Mouse (Mus musculus): ENCODE data around the gene Macrod1. TPM values are rescaled to one million over a fixed set of nuclear protein-coding genes. Genes with fewer than 3 reads are reported as not detected.
A peak's percentile ranks its signal among the peaks of the same experiment; 100 is the strongest.
"Not testable (repeated sequence)": the region's sequence is repeated elsewhere in the genome, so short reads cannot be mapped to it uniquely, and the experiment has no call there.

Gene Macrod1
- polyA plus RNA-seq, 1 experiment, result 29.9 TPM

DNA sequence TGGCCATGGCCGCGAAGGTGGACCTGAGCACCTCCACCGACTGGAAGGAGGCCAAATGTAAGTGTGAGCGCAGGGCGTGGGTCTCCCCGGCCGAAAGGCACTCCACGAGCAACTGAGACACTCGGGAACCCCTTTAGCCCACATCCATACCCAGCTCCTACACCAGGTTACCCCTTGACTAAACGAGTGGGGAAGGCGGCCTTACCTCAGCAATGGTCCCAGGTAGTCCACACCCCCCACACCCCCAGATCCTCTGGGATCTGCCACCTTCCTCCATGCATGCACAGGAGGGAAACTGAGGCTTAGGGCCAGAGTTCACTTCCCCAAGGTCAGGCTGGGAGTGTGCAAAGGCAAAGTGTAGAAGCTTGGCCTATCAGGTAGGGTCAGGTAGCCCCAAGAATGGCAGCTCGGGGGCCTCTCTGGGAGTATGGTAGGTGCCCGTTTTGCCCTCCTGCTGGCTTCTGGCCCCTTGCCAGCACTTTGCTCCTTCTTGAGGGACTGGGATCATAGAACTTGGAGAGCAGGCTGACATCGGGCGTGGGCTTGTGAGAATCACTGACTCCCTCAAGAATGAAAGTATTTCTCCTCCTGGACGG, 614 bp downstream of the Macrod1 start:
- DNase-seq (ENCODE audit: low read depth), result no peak

DNA sequence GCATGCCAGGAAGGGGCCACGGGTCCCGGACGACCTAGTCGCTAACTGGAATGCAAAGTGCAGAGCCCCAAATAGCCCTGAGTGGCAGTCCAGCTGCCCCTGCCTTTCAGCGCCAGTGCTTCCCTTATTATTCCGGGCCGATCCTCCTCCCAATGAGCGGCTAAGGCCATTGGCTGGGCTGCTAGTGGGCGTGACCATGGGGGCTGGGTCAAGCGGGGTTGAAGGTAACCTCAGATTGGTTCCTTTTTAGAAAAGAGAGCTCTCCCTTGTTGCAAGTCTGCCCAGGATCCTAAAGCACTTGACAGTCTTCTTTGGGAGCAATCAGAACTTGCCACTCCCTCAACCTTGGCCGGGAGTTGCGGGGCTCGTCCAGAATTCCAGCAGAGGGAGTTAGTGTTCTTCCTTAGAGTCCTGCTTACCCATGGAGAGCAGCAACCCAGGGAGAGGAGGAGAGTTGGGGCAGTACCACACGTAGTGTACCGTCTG, 1.2 kb downstream of the Macrod1 start:
- peak; percentile 77 for DNase-seq (ENCODE audit: low read depth)

DNA sequence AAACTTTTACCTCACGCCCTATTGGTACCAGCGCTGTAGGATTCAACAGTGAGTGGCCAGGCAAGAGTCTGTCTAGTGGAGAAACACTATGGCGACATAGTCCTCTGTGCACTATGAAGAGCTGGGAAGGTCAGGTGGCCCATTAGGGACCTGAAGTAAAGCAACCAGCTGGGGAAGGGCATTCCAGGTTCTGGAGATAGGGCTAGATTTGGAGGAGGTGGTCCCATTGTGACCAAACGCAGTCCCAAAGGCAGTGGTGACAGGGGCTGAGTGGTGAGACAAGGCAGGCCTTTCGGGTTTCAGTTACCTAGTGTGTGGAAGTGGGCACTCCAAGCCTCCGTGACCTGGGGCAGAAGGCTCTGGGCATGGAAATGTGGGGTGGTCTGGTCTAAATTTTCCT, 1.9 kb downstream of the Macrod1 start:
- DNase-seq (ENCODE audit: low read depth), result no peak

DNA sequence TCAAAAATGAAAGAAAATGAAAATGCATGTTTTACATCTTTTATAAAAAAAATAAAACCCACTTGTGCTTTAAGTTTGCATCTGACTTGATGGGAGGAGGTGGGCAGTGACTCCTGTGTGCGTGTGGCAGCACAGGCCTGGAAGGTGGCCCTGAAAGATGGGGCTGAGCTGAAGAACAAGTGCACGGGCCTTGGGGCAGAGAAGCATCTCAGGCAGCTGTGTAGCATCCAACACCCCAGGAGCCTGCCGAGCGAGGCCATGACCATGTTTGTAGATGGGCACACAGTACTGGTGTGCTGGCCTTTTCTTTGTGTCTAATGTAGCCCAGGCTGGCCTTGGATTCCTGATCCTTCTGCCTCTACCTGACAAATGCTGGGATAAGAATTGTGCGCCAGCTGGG, 5.5 kb downstream of the Macrod1 start:
- DNase-seq (ENCODE audit: low read depth), result no peak

DNA sequence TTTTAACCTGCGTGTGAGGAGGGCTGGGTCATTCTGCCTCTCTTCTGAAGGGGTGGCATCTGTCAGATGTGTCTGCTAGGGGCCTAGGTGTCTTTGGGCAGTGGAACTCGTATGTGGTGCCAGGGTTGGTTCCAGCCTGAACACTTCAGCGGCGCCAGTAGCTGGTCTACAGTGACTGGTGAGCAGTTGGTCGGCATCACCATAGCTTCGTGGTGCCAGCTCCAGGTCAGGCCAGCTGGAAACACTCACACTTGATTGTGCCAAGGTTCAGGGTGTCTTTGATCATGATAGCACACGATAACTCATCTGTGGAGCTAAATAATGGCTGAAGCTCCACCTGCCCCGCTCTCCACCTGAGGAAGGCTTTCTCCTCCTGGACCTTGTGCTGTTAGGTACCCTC, 6.3 kb downstream of the Macrod1 start:
- DNase-seq (ENCODE audit: low read depth), result no peak

DNA sequence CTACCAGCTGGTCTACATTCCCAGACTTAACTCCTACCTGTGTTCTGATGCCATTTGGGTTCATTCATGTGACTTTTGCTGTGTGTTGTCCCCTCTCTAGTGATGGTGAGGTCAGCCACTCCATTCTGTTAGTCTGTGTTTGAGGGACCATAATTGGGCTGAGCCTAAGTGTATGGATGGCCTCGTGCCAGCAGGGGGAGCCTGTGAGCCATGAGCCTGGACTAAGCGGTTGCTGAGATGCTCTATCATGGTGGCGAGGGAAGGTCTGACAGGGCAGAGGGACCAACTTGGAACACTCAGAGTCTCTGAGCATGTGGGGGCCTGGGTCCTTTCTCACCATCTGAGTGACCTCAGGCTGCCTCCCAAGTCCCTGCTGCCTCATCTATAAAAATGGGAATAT, 8.0 kb downstream of the Macrod1 start:
- no peak for DNase-seq (ENCODE audit: low read depth)

DNA sequence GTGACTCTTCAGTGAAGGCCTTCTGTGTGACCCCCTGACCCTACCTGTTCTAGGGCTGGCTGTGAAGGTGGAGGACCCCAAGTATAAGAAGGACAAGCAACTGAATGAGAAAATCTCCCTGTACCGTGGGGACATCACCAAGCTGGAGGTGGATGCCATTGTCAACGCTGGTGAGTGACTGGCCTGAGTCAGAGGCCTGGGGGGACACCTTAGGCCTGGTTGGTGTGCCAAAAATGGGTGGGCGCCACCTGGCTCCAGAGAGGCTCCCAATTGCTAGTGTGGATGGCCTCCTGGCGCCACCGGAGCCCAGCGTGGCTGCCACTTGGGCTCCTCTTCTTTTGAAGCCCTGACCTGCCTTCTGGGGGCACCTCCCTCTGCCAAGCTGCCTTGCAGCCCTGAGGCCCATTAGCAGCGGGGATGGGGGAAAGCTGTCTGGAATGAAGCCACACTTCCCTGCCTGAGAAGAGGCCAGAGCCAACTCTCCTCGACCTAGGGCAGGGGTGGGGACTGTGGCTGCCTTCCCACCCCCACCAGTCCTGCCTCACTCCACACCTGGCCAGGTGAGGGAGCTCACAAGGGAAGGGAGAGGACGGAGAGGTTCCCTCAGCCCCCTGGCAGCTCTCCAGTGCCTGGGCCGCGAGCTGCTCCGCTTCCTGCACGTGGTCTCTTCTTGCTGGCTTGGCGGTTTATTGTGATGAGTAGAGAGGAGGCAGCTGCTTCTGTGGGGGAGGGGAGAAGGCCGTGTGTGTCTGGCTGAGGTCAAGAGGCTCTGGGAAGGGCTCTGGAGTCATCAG, 9.6 kb downstream of the Macrod1 start:
- DNase-seq (ENCODE audit: low read depth), result no peak

DNA sequence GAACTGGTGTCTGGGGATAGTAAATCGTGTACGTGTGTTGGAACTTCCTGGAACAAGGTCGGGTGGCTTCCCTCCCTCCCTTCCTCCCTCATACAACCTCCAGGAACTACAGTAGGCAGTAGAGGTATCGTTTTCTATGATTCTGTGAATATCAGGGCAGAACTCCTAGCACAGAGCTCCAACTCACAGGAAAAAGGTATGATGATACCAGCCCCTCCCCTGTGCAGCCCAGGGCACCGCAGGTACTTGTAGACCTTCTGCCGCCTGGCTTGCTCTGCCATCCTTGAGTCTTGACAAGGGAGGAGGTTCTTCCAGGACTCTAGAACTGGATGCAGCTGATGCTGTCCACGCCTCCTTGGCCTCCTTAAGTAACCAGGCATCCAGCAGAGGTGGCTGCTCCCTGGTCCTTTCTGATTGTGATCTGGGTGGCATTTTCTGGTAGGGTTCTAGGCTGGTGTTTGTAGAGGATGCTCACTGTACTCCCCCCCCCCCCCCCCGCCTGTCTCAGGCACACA, 10.3 kb downstream of the Macrod1 start:
- no peak for DNase-seq (ENCODE audit: low read depth)

DNA sequence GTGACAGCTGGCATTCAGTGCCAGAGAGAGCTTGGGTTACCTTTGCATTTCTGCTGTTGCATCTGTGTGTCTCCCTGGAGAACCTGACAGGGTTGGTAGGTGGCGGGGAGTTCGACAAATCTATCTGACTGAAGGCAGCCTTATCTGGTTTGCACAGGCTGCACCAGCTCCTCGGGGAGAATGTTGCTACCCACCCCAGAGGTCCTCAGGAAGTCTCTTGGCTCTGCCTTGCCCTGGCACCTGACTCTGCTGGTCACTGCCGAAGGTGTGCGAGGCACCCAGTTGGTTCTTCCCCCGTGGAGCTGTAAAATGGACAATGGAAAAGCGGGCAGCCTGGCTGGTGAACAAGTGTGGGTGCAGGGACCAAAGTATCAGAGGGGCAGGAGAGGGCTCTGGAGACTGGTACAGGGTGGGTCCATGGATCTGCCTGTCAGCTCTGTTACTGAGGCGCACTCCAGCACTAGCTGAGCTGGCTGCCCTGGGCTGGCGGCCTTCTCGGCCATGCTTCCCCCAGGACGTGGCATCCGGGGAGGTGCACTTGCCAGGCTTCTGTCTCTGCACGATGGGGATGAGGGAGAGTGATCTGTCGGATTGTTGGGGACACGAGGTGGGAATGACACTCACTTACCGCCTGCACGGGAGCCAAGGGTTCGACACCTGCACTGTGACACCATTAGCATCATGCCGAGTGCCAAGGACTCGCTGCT, 10.9 kb downstream of the Macrod1 start:
- DNase-seq (ENCODE audit: low read depth), result no peak

DNA sequence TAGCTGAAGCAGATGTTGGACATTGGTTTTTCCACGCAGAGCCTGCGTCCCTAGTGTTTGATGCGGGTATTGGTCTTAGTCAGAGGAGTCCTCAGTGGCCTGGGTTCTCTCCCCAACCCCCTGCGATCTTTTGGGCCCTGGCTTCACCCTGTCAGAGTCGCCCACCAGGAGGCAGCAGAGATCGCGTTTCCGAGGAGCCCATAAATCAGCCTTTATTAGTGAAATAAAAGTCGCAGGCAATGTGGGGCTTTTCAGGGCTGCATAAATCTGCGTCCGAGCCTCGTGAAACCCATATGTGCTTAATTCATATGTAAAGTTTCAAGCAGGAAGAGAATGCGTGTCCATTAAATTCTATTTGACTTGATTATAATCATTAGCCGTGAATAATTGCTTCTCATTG, 11.5 kb downstream of the Macrod1 start:
- DNase-seq (ENCODE audit: low read depth), result no peak

DNA sequence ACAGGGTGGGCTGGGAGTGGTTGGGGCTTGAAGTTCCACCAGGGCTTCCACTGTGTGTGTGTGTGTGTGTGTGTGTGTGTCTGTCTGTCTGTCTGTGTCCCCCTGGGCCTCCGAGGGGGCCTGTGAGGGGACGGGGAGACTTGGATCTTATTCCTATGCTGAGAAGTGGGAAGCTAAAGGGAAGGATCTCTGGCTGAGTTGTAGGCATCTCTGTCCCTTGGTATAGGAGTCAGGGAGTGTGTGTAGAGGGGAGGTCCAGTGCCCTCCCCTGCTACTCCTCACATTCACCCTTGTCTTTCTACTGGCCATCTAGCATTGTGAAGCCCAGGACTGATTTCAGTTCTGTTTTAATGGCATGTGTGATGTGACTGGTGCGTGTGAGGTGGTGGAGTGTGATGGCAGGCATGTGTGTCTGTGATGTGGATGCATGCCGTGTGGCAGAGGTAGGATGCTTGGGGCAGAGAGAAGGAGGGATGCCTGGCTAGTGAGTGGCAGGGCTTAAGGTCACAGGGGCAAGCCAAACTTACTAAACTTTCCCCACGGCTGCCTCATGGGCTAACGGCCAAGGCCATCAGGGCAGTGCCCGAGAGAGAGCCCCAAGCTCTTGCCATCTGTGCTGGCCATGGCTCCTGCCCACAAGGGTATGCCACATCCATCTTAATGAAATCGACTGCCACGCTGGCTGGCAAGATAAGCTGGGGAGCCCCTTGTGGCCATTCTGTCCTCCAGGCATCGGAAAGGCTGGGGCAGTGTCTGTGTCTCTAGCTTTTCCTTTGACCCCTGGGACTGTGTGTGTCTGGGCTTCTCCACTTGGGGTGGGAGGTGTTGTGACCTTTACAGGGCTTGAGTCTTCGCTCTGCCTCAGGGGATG, 12.3 kb downstream of the Macrod1 start:
- no peak for DNase-seq (ENCODE audit: low read depth)

DNA sequence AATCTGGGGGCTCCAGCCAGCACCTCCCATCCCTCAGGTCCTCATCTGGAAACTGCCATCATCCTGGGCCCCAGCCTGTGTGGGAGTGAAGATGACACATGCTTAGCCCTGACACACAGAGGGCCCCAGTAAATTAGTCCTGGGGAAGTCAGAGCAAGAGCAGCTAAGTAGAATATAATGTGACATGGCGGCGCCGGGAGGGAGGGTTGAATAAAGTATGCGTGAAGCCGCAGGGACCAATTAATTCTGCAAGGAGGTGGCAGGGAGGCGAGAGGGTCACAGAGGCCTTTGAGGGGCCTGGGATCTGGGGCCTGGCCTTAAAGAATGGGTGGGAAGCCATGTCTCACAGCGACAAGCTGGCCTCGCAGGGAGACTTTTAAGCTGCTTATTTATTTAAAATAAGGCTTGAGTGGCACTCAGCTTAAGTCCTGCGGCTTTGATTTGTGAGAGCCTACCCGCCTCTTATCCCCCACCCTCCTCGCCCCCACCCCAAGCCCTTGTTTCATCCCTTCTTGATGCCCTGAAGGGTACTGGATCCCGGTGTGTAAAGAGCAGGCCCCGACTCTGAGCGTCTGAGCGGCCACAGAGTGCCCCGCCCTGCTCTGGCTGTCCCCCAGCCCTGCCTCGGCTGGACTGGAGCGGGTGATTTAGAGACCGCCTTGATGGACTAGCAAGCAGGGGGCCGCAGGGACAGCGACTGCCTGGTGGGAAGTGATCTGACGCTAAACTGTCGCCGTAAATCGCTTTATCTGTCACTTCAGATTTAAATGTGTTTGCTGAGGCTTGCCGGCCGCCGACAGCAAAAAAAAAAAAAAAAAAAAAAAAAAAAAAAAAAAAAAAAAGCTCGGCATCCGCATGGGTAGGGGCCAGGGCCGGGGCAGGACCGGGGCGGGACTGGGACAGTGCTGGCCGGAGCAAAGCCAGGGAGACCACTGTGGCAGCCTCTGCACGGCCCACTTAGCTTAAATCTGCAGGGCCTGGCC, 13.5 kb downstream of the Macrod1 start:
- DNase-seq (ENCODE audit: low read depth), result no peak

DNA sequence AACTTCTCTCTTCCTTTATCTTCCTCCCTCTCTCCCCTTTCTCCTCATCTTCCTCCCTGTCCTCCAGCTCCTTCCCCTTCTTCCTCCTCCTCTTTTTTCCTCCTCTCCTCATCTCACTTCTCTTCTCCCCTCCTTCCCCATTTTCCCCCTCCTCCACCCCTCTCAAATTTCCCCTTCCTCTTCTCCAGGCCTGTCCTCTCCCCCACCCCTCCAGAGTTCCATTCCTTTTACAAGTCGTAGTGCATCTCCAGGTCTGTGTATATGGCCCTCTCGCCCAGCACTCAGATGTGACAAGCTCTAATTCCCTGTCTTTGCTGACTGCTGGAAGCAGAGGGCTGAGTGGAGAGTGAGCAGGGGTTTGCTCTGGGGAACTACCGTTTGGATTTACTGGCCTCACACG, 14.2 kb downstream of the Macrod1 start:
- DNase-seq (ENCODE audit: low read depth), result no peak

DNA sequence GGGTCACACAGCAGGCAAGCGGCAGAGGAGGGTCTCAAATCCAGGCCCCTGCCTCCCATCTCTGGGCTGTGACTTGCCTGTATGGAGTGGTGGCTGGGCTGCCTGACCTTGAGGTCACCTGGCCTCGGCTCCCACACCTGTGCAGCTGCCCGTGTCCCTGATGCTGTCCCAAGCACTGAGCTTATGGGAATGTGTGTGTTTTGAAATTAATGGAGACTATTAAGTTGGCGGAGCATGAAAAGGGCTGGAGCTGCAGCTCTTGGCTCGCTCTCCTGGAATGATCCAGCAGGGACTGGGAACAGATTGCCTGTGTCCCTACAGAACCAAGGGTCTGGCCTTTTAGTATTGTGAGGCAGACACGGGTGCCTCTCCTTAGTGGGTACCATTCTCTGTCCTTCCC, 15.6 kb downstream of the Macrod1 start:
- DNase-seq (ENCODE audit: low read depth), result no peak

DNA sequence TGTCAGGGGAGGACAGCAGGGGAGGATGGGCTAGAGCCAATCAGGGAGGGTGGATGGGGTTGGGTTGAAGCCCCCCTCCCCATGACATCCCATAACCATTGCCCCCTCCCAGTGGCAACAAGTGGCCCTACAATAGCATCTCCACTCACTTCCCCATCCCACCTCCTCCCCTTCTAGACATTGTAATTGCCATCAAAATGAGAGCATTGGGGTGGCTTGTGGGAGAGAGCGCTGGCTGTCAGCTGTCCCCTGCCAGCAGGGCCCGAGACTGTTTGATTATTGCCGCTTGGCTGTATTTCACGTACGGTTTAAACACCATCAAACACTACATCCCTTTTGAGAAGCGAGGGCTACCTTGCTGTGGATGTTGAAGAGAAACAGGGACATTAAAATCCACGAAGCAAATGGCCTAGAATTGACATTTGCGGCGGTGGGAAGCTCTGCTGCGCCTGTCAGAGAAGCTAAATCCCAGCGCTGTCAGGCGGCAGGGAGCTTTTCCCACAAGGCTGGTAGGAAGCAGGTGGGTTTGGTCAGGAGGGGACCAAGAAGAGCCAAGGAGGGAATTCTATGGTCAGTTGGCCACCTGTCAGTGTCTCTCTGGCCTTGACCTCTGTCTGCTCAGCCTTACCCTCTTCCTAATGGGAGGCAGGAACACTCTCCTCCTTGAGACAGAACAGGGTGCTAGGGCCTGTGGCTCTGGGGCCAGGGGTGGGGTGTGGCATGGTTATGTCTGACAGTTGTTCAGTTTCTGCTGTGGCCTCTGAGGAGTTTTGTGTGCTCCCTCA, 17.6 kb downstream of the Macrod1 start:
- DNase-seq (ENCODE audit: low read depth), result no peak

DNA sequence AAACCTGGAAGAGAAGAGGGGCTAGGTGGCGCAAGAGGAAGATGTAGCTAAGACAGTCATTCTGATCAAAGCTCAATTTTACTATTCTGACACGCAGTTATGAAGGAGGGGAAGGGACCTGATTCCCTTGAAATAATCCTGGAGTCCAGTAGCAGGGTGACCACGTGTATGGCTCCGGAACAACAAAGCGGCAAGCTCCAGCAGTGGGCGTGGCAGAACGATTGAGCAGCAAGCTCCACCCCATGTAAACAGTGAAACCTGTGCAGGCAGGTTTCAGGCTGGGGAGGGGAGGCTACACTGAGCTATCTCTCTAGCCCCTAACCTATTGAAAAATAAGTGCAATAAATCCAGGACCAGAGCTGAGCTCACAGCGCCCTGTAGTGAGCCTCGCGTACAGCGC, 18.7 kb downstream of the Macrod1 start:
- DNase-seq (ENCODE audit: low read depth), result not testable (repeated sequence)

DNA sequence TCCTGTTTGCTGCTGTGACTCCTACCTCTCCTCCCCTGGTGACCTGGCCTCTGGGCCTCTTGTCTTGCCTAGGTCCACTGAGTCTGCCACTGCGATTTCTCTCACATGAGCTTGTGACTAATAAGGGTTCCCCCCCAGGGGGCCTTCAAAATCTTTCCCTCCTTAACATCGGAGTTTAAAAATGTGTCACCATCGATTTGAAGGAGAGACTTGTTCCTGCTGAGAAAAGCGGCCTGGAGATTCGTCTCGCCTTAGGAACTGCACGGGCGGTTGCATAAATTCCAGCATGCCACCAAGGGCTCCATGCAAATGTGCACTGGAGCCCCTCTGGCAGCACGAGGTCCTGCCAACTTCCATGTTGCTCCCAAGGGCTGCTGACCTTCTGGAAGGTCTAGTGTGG, 21.1 kb downstream of the Macrod1 start:
- no peak for DNase-seq (ENCODE audit: low read depth)

DNA sequence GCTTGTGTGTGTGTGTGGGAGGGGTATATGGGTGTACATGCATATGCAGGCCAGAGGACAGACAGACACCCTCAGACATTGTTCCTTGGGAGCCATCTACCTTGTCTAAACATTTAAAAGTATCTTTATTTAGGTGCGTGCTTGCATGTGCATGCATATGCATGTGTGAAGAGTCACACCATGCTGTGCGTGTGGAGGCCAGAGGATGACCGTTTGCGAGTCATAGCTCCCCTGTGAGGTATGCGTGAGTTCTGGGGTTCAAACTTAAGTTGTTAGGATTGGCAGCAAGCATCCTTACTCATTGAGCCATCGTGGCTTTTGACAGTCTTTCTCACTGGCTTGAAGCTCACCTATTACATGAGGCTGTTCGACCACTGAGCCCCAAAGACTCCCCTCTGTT, 21.7 kb downstream of the Macrod1 start:
- DNase-seq (ENCODE audit: low read depth), result no peak

DNA sequence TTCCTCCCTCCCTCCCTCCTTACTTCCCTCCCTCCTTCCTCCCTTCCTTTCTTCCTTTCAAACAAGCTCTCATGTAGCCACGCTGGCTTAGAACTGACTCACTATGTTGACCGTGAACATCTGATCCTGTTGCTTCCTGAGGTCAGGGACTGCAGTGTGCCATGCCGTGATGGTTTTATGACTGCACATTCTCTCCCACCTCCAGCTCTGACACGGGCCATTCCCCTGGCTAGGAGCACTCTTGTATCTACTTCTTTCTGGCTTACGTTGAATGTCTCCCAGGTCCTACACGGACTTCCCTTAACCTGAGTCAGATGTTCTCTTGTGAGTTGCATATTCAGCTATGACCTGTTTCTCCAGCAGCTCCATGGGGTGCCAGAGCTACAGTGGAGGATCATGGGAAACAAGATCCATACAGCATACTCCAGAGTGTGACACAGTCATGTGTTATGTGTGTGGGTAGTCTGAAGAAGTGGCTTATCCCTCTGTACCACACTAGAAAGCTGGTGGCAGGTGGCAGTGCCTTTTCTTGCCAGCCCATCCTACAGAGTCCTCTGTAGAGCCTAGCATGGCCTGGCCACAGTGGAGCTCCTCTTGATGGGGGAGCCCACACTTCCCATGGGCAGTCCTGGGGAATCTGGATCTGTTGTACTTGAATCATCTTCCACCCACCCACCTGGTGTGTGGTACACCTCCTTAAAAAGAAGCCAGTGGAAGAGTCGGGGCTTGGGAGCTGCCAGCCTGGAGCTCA, 25.1 kb downstream of the Macrod1 start:
- no peak for DNase-seq (ENCODE audit: low read depth)
